Mouse (Mus musculus): ENCODE measurements around the gene Fgfr2. TPM values are rescaled to one million over a fixed set of nuclear protein-coding genes. Genes with fewer than 3 reads are reported as not detected.
A peak's percentile ranks its signal among the peaks of the same experiment; 100 is the strongest.
"Not testable (repeated sequence)": the region's sequence is repeated elsewhere in the genome, so short reads cannot be mapped to it uniquely, and the experiment has no call there.

Gene Fgfr2
- total RNA-seq, 2 experiments from 2014 or later, result 56.7 to 61.5 TPM

GRCm38 (mm10) chr7:130691931-130692330 is 2431.2 kb downstream of the Fgfr2 start:
- no peak for DNase-seq (ENCODE audit: low spot score in 2 of 2)

- no peak for DNase-seq (ENCODE audit: low spot score in 2 of 2)
These were observed 2432.3 kb downstream of the Fgfr2 start for GRCm38 (mm10) chr7:130690869-130691268.

- no peak for DNase-seq (ENCODE audit: low spot score in 2 of 2)
These were observed 2434.5 kb downstream of the Fgfr2 start for GRCm38 (mm10) chr7:130688601-130689000.

- DNase-seq (ENCODE audit: low spot score in 2 of 2), result peak; percentile 51 to 81
These were observed 2441.4 kb downstream of the Fgfr2 start for GRCm38 (mm10) chr7:130681798-130682197.

GRCm38 (mm10) chr7:130678414-130678813 is 2444.7 kb downstream of the Fgfr2 start:
- DNase-seq (ENCODE audit: low spot score in 2 of 2), result no peak

GRCm38 (mm10) chr7:130677541-130678274 is 2445.4 kb downstream of the Fgfr2 start:
- DNase-seq (ENCODE audit: low spot score in 2 of 2), result no peak

GRCm38 (mm10) chr7:130676885-130677540 is 2446.1 kb downstream of the Fgfr2 start:
- DNase-seq (ENCODE audit: low spot score in 2 of 2), result no peak

GRCm38 (mm10) chr7:130674526-130674925 is 2448.6 kb downstream of the Fgfr2 start:
- DNase-seq (ENCODE audit: low spot score in 2 of 2), result no peak

- peak in 1 of 2 experiments; percentile 50 for DNase-seq (ENCODE audit: low spot score in 2 of 2)
These were observed 2449.7 kb downstream of the Fgfr2 start for GRCm38 (mm10) chr7:130673169-130674033.

GRCm38 (mm10) chr7:130671301-130671700 is 2451.8 kb downstream of the Fgfr2 start:
- no peak for DNase-seq (ENCODE audit: low spot score in 2 of 2)

GRCm38 (mm10) chr7:130670358-130670757 is 2452.8 kb downstream of the Fgfr2 start:
- no peak for DNase-seq (ENCODE audit: low spot score in 2 of 2)

- peak in 1 of 2 experiments; percentile 55 for DNase-seq (ENCODE audit: low spot score in 2 of 2)
These were observed 2453.7 kb downstream of the Fgfr2 start for GRCm38 (mm10) chr7:130669370-130669881.

GRCm38 (mm10) chr7:130668729-130669281 is 2454.3 kb downstream of the Fgfr2 start:
- DNase-seq (ENCODE audit: low spot score in 2 of 2), result peak in 1 of 2 experiments; percentile 53

- not testable (repeated sequence) for DNase-seq (ENCODE audit: low spot score in 2 of 2)
These were observed 2455.1 kb downstream of the Fgfr2 start for GRCm38 (mm10) chr7:130668013-130668412.

GRCm38 (mm10) chr7:130665358-130665757 is 2457.8 kb downstream of the Fgfr2 start:
- no peak for DNase-seq (ENCODE audit: low spot score in 2 of 2)

GRCm38 (mm10) chr7:130664629-130665028 is 2458.5 kb downstream of the Fgfr2 start:
- no peak for DNase-seq (ENCODE audit: low spot score in 2 of 2)

GRCm38 (mm10) chr7:130664037-130664436 is 2459.1 kb downstream of the Fgfr2 start:
- DNase-seq (ENCODE audit: low spot score in 2 of 2), result no peak

- no peak for DNase-seq (ENCODE audit: low spot score in 2 of 2)
These were observed 2460.3 kb downstream of the Fgfr2 start for GRCm38 (mm10) chr7:130662869-130663268.

- DNase-seq (ENCODE audit: low spot score in 2 of 2), result no peak
These were observed 2460.9 kb downstream of the Fgfr2 start for GRCm38 (mm10) chr7:130662250-130662649.

GRCm38 (mm10) chr7:130659129-130659528 is 2464.0 kb downstream of the Fgfr2 start:
- no peak for DNase-seq (ENCODE audit: low spot score in 2 of 2)

GRCm38 (mm10) chr7:130657751-130658150 is 2465.4 kb downstream of the Fgfr2 start:
- no peak for DNase-seq (ENCODE audit: low spot score in 2 of 2)

Data from layer of hippocampus, adult 18-20 months (tissue).